Mouse (Mus musculus) kidney, postnatal 25 days (tissue): Measurements from ENCODE around the gene Cps1.

ENCODE experiments used
- DNase-seq, 2 experiments: peaks; one replicate each; pipeline ENCODE4 v3.0.0; 2021; ENCODE audit warnings: mixed read lengths in 2 of 2

Gene Cps1

DNA sequence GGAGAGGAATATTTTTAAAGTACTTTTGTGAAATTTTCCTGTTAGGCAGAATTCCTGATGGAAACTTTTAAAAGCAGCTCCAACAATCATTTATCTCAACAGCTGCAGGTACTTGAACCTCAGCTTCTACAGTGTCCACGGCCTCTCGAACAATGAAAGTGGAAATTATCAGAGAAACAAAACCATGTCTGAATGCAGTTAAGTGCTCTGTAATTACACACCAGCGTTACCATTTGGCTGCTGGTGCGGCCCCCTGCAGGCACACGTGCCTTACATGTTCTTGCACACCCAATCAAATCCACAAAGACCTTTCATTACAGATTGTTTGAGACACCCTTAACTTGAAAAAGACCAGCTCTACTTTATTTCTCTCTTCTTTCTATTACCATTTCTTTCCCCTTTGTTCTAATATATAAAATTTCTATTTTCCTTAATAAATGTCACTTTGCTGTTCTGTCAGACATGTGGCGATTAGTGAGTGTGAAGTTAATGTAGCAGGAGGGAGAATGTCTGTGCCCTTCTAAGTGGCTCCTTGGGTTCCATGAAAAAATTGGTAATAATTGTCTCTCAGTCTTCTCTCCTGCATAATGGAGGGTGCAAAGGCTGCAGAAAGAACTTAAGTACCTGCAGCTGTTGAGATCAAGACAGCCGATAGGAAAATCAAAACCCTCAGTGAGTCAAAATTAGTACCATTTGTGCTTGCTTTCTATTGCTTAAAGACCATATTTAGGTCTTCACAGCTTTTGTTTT is 112.8 kb downstream of the Cps1 start:
- no peak for DNase-seq

DNA sequence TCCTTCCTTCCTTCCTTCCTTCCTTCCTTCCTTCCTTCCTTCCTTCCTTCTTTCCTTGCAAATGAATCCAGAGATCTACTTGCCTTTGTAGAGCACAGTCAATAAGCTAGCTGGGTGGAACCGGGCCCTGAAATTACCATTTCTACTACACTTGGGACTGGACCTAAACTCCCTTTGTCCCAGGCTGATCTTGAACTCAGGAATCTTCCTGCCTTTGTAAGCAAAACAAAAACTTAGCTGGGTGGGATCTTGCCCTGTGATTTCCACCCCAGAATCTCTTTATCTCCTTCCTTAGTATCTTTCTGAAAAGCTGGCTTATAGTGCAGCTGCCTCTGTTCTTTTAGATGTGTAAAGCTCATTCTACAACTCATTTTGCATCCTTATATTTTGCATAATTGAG is 115.6 kb downstream of the Cps1 start:
- no peak for DNase-seq

DNA sequence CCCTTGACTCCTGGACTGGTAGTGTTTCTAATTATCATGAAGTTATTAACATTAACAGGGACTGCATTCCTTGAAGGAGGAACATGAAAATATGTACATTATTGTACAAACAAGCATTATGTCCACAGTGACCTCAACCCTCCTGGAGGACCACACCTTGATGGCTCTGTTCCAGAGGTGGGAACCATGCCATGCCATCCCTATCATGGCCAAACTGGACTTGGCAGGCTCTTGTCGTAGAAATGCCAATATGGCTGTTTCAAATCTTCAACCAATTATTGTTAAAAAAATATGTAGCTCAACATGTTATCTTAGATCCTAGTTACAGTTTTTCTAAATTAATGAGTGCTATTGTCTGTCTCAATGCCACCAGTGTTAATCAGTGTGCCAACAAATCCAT is 116.1 kb downstream of the Cps1 start:
- DNase-seq = no peak

- DNase-seq = no peak
Observed at GRCm38 (mm10) chr1:67265222-67265621, 142.4 kb downstream of the Cps1 start.

- DNase-seq = no peak
Observed at GRCm38 (mm10) chr1:67267972-67268371, 145.1 kb downstream of the Cps1 start.

- DNase-seq = no peak
Observed at GRCm38 (mm10) chr1:67268450-67268849, 145.6 kb downstream of the Cps1 start.

DNA sequence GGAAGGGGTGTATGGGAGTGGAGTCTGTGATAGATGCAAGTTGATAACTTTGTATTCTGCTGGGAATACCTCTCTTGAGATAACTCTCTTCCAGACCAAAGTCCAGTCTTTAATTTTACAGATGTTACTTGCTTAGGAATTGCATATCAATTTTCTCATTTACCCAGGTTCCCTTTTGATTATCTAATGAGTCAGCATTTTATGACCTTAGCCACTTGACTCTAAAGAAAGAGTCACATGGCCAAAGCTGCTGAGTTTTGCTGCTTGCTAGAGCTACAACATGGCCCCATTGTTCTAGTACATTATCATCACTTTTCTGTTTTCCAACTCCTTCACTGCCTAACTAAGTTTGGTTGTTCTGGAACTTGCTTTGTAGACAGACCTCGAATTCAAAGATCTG is 153.4 kb downstream of the Cps1 start:
- no peak for DNase-seq
